Mouse (Mus musculus): ENCODE data around the gene Gm12830. TPM values are rescaled to one million over a fixed set of nuclear protein-coding genes. Genes with fewer than 3 reads are reported as not detected.
A peak's percentile ranks its signal among the peaks of the same experiment; 100 is the strongest.

The Gm12830 gene
- polyA plus RNA-seq, 1 experiment from 2014 or later = not detected

- Histone ChIP-seq H3K27ac (ENCODE audit: low read length) (no peak overlapping the region), H3K4me2 (ENCODE audit: low read length) (no peak overlapping the region), H3K27me3 (ENCODE audit: control insufficient read depth, insufficient read depth, low read depth, low read length) (no peaks in the 10 kb centered on the region), H3K4me1 (ENCODE audit: control insufficient read depth, insufficient read depth, low read length) (no peaks in the 10 kb centered on the region), H3K9me3 (replicated peaks; ENCODE audit: control insufficient read depth, low read length, poor library complexity, severe bottlenecking) (no peaks in the 10 kb centered on the region), H3K9ac (ENCODE audit: low read depth, low read length) (no peak overlapping the region), H3K36me3 (ENCODE audit: control insufficient read depth, insufficient read depth, low read length) (no peaks in the 10 kb centered on the region), H3K4me3 (ENCODE audit: low read depth, low read length) (no peak overlapping the region)
- ATAC-seq = no peak
- 71% methylated on average over 11 of the region's 11 CpGs for WGBS
Observed at GRCm38 (mm10) chr4:114869765-114870490, 48.4 kb downstream of the Gm12830 start.

GRCm38 (mm10) chr4:114876441-114876972 lies 55.0 kb downstream of the Gm12830 start:
- ATAC-seq = peak; percentile 48

GRCm38 (mm10) chr4:114882232-114882631 lies 60.7 kb downstream of the Gm12830 start:
- H3K27ac ChIP-seq (ENCODE audit: low read length) = no peak overlapping the region

More at GRCm38 (mm10) chr4:114876441-114876972, 55.0 kb downstream of the Gm12830 start:
- Histone ChIP-seq H3K27ac (ENCODE audit: low read length) (no peak overlapping the region), H3K4me2 (ENCODE audit: low read length) (no peak overlapping the region), H3K36me3 (ENCODE audit: control insufficient read depth, insufficient read depth, low read length) (no peaks in the 10 kb centered on the region), H3K9ac (ENCODE audit: low read depth, low read length) (no peak overlapping the region), H3K27me3 (ENCODE audit: control insufficient read depth, insufficient read depth, low read depth, low read length) (no peaks in the 10 kb centered on the region; the same call in 1 of the 2 replicates), H3K9me3 (replicated peaks; ENCODE audit: control insufficient read depth, low read length, poor library complexity, severe bottlenecking) (no peaks in the 10 kb centered on the region), H3K4me3 (ENCODE audit: low read depth, low read length) (no peak overlapping the region), H3K4me1 (ENCODE audit: control insufficient read depth, insufficient read depth, low read length) (no peaks in the 10 kb centered on the region)
- 21% methylated on average over 8 of the region's 8 CpGs for WGBS

GRCm38 (mm10) chr4:114897853-114898252 lies 76.3 kb downstream of the Gm12830 start:
- 13% methylated on average over 4 of the region's 4 CpGs for WGBS
- H3K27ac ChIP-seq (ENCODE audit: low read length) = no peak overlapping the region
- peaks cover 46% of the 10 kb centered on the region for H3K27me3 ChIP-seq (ENCODE audit: control insufficient read depth, insufficient read depth, low read depth, low read length)
- H3K4me3 ChIP-seq (ENCODE audit: low read depth, low read length) = no peak overlapping the region
- no peaks in the 10 kb centered on the region for H3K9me3 ChIP-seq (replicated peaks; ENCODE audit: control insufficient read depth, low read length, poor library complexity, severe bottlenecking)
- no peak for ATAC-seq
- no peak overlapping the region for H3K9ac ChIP-seq (ENCODE audit: low read depth, low read length)
- no peaks in the 10 kb centered on the region for H3K36me3 ChIP-seq (ENCODE audit: control insufficient read depth, insufficient read depth, low read length)
- peaks cover 2% of the 10 kb centered on the region; the same call in 1 of the 2 replicates for H3K4me1 ChIP-seq (ENCODE audit: control insufficient read depth, insufficient read depth, low read length)
- H3K4me2 ChIP-seq (ENCODE audit: low read length) = no peak overlapping the region

More at GRCm38 (mm10) chr4:114882232-114882631, 60.7 kb downstream of the Gm12830 start:
- H3K9me3 ChIP-seq (replicated peaks; ENCODE audit: control insufficient read depth, low read length, poor library complexity, severe bottlenecking) = no peaks in the 10 kb centered on the region
- no peak for ATAC-seq
- no peak overlapping the region for H3K9ac ChIP-seq (ENCODE audit: low read depth, low read length)
- WGBS = 71% methylated on average over 1 of the region's 1 CpGs
- H3K4me1 ChIP-seq (ENCODE audit: control insufficient read depth, insufficient read depth, low read length) = no peaks in the 10 kb centered on the region
- H3K27me3 ChIP-seq (ENCODE audit: control insufficient read depth, insufficient read depth, low read depth, low read length) = no peaks in the 10 kb centered on the region
- no peak overlapping the region for H3K4me2 ChIP-seq (ENCODE audit: low read length)
- H3K36me3 ChIP-seq (ENCODE audit: control insufficient read depth, insufficient read depth, low read length) = no peaks in the 10 kb centered on the region
- H3K4me3 ChIP-seq (ENCODE audit: low read depth, low read length) = no peak overlapping the region

- WGBS = 5% methylated on average over 3 of the region's 3 CpGs
- Histone ChIP-seq H3K4me3 (ENCODE audit: low read depth, low read length) (no peak overlapping the region), H3K4me1 (ENCODE audit: control insufficient read depth, insufficient read depth, low read length) (peaks cover 2% of the 10 kb centered on the region; the same call in 1 of the 2 replicates), H3K4me2 (ENCODE audit: low read length) (no peak overlapping the region), H3K27ac (ENCODE audit: low read length) (no peak overlapping the region), H3K9ac (ENCODE audit: low read depth, low read length) (no peak overlapping the region), H3K27me3 (ENCODE audit: control insufficient read depth, insufficient read depth, low read depth, low read length) (peaks cover 55% of the 10 kb centered on the region), H3K36me3 (ENCODE audit: control insufficient read depth, insufficient read depth, low read length) (no peaks in the 10 kb centered on the region), H3K9me3 (replicated peaks; ENCODE audit: control insufficient read depth, low read length, poor library complexity, severe bottlenecking) (no peaks in the 10 kb centered on the region)
- no peak for ATAC-seq
Observed at GRCm38 (mm10) chr4:114899885-114900284, 78.4 kb downstream of the Gm12830 start.

- Histone ChIP-seq H3K9ac (ENCODE audit: low read depth, low read length) (no peak overlapping the region), H3K27ac (ENCODE audit: low read length) (no peak overlapping the region), H3K27me3 (ENCODE audit: control insufficient read depth, insufficient read depth, low read depth, low read length) (peaks cover 67% of the 10 kb centered on the region), H3K36me3 (ENCODE audit: control insufficient read depth, insufficient read depth, low read length) (no peaks in the 10 kb centered on the region), H3K4me2 (ENCODE audit: low read length) (no peak overlapping the region), H3K4me1 (ENCODE audit: control insufficient read depth, insufficient read depth, low read length) (peaks cover 2% of the 10 kb centered on the region; the same call in 1 of the 2 replicates), H3K4me3 (ENCODE audit: low read depth, low read length) (no peak overlapping the region), H3K9me3 (replicated peaks; ENCODE audit: control insufficient read depth, low read length, poor library complexity, severe bottlenecking) (no peaks in the 10 kb centered on the region)
- WGBS = 1% methylated on average over 33 of the region's 33 CpGs
- ATAC-seq = no peak
Observed at GRCm38 (mm10) chr4:114900866-114901642, 79.5 kb downstream of the Gm12830 start.

GRCm38 (mm10) chr4:114901643-114902351 lies 80.3 kb downstream of the Gm12830 start:
- H3K4me3 ChIP-seq (ENCODE audit: low read depth, low read length) = no peak overlapping the region
- no peak for ATAC-seq
- H3K9me3 ChIP-seq (replicated peaks; ENCODE audit: control insufficient read depth, low read length, poor library complexity, severe bottlenecking) = no peaks in the 10 kb centered on the region
- under 1% methylated on average over 42 of the region's 42 CpGs for WGBS
- no peaks in the 10 kb centered on the region for H3K36me3 ChIP-seq (ENCODE audit: control insufficient read depth, insufficient read depth, low read length)
- H3K27me3 ChIP-seq (ENCODE audit: control insufficient read depth, insufficient read depth, low read depth, low read length) = peaks cover 66% of the 10 kb centered on the region
- H3K9ac ChIP-seq (ENCODE audit: low read depth, low read length) = no peak overlapping the region
- no peak overlapping the region for H3K27ac ChIP-seq (ENCODE audit: low read length)
- H3K4me2 ChIP-seq (ENCODE audit: low read length) = no peak overlapping the region
- H3K4me1 ChIP-seq (ENCODE audit: control insufficient read depth, insufficient read depth, low read length) = peaks cover 2% of the 10 kb centered on the region; the same call in 1 of the 2 replicates

GRCm38 (mm10) chr4:114902641-114903421 lies 81.3 kb downstream of the Gm12830 start:
- Histone ChIP-seq H3K27me3 (ENCODE audit: control insufficient read depth, insufficient read depth, low read depth, low read length) (peaks cover 62% of the 10 kb centered on the region), H3K4me3 (ENCODE audit: low read depth, low read length) (no peak overlapping the region), H3K9me3 (replicated peaks; ENCODE audit: control insufficient read depth, low read length, poor library complexity, severe bottlenecking) (no peaks in the 10 kb centered on the region), H3K4me1 (ENCODE audit: control insufficient read depth, insufficient read depth, low read length) (peaks cover 2% of the 10 kb centered on the region; the same call in 1 of the 2 replicates), H3K36me3 (ENCODE audit: control insufficient read depth, insufficient read depth, low read length) (no peaks in the 10 kb centered on the region), H3K9ac (ENCODE audit: low read depth, low read length) (no peak overlapping the region), H3K27ac (ENCODE audit: low read length) (no peak overlapping the region), H3K4me2 (ENCODE audit: low read length) (no peak overlapping the region)
- ATAC-seq = no peak
- under 1% methylated on average over 39 of the region's 39 CpGs for WGBS
